Mouse (Mus musculus): ENCODE results near the gene Exoc8. TPM values are rescaled to one million over a fixed set of nuclear protein-coding genes. Genes with fewer than 3 reads are reported as not detected.

Exoc8 gene
- total RNA-seq, 2 experiments from 2014 or later, result 10.5 to 14.8 TPM

DNA sequence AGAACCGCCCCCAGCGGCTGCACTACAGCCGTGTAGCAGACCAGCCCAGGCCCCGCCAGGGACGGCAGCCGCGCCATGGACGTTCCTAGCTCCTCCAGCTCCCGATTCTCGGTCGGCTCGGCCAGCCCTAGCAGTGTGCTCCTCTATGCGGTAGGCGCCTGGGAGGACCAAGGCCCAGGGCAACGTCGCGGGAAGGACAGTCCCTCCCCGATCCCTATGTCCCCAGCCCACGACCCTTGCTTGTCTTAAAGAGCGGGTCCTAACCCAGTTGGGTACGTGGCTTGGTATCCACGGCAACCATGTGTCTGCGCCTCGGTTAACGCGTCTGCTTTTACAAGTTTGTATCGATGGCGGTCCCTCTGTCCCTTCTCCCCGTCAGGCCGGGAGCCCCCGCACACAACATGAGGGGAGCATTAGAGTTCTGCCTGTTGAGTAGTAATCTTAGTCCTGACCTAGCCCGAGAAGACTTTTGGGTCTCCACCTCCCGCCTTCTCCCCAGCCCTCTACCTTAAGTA lies 34.3 kb downstream of the Exoc8 start:
- peak; percentile 25; the same call in 1 of the 2 replicates for ATAC-seq (replicated peaks; ENCODE audit: low FRiP score, low TSS enrichment, poor library complexity, severe bottlenecking)

- peak; percentile 72 for ATAC-seq (replicated peaks; ENCODE audit: low FRiP score, low TSS enrichment, poor library complexity, severe bottlenecking)
Observed at GRCm38 (mm10) chr8:124862321-124863162, 35.0 kb downstream of the Exoc8 start, which contains the start of the genes Gnpat and 2810004N23Rik. TSS of gene Gnpat (plus strand) at chr8:124863033. TSS of gene 2810004N23Rik (minus strand) at chr8:124863120.

DNA sequence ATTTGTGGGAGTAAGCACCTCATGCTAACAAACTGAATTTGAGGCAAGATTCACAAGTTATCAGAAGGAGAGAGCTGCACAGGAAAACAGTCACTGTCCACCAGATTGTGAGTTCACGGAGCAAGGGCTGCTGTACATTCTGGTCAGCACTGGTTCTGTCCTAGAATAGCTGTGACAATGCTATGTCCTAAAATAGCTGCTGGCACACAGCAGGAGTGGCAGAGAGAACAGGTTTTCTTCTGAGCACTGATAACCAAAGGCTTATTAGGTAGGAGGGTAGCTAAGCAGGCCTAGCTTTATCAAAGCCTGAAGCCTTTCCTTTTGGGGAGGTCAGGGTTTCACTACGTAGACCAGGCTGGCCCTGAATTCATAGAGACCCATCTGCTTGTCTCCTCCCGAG lies 37.3 kb downstream of the Exoc8 start:
- no peak for ATAC-seq (replicated peaks; ENCODE audit: low FRiP score, low TSS enrichment, poor library complexity, severe bottlenecking)

DNA sequence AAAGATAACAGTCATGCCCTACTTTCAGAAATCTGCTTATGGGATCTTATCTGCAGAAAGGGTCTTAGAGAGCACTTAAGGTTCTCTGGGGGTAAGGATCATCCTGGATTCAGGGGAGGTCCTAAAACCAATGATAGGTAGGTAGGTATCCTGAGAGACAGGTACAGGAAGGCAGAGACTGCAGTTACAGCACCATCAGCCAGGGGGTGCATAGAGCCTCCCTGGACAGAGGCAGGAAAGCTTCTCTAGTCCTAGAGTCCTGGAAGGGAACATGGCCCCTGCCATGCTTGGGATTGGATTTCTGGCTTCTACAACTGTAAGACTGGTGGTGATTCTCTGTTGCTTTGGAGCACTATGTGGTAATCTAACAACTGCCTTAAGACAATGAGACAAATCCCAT lies 38.0 kb downstream of the Exoc8 start:
- 0 out of 2 replicates have a peak, but pooled peaks have one; percentile 44 for ATAC-seq (replicated peaks; ENCODE audit: low FRiP score, low TSS enrichment, poor library complexity, severe bottlenecking)

GRCm38 (mm10) chr8:124853511-124853910 lies 44.0 kb downstream of the Exoc8 start:
- ATAC-seq (replicated peaks; ENCODE audit: low FRiP score, low TSS enrichment, poor library complexity, severe bottlenecking), result no peak

- ATAC-seq (replicated peaks; ENCODE audit: low FRiP score, low TSS enrichment, poor library complexity, severe bottlenecking), result no peak
Observed at GRCm38 (mm10) chr8:124845573-124845972, 51.9 kb downstream of the Exoc8 start.

GRCm38 (mm10) chr8:124845131-124845530 lies 52.4 kb downstream of the Exoc8 start:
- ATAC-seq (replicated peaks; ENCODE audit: low FRiP score, low TSS enrichment, poor library complexity, severe bottlenecking), result no peak

Other genes starting within 250 kb of the Exoc8 start
- 33.5 and 34.7 TPM in 2 replicates for gene 2310022B05Rik, start 234.3 kb downstream of the Exoc8 start, total RNA-seq (2014; fragmentation: Nextera tagmentation)
- 3.7 and 4.4 TPM in 2 replicates for gene 2310022B05Rik, start 234.3 kb downstream of the Exoc8 start, total RNA-seq (2017)
- 64.6 and 73.5 TPM in 2 replicates for gene Ttc13, start 175.7 kb downstream of the Exoc8 start, total RNA-seq (2014; fragmentation: Nextera tagmentation)
- 41.7 and 50.7 TPM in 2 replicates for gene Ttc13, start 175.7 kb downstream of the Exoc8 start, total RNA-seq (2017)
- gene Arv1, start 175.6 kb downstream of the Exoc8 start, total RNA-seq (2014; fragmentation: Nextera tagmentation), result 20.9 and 32.3 TPM in 2 replicates
- gene Arv1, start 175.6 kb downstream of the Exoc8 start, total RNA-seq (2017), result 3.3 and 4.4 TPM in 2 replicates
- not detected in 2 replicates for gene Fam89a, start 145.9 kb downstream of the Exoc8 start, total RNA-seq (2014; fragmentation: Nextera tagmentation)
- gene Fam89a, start 145.9 kb downstream of the Exoc8 start, total RNA-seq (2017), result not detected in 2 replicates
- gene Trim67, start 104.6 kb downstream of the Exoc8 start, total RNA-seq (2014; fragmentation: Nextera tagmentation), result not detected in 2 replicates
- gene Trim67, start 104.6 kb downstream of the Exoc8 start, total RNA-seq (2017), result not detected in 2 replicates
- 96.0 and 98.2 TPM in 2 replicates for gene Gnpat, start 34.7 kb downstream of the Exoc8 start, total RNA-seq (2014; fragmentation: Nextera tagmentation)
- gene Gnpat, start 34.7 kb downstream of the Exoc8 start, total RNA-seq (2017), result 51.5 and 55.6 TPM in 2 replicates
- gene 2810004N23Rik, start 34.6 kb downstream of the Exoc8 start, total RNA-seq (2014; fragmentation: Nextera tagmentation), result 55.2 and 62.5 TPM in 2 replicates
- 88.0 and 94.9 TPM in 2 replicates for gene 2810004N23Rik, start 34.6 kb downstream of the Exoc8 start, total RNA-seq (2017)
- 21.6 and 29.3 TPM in 2 replicates for gene Sprtn, start 181 bp upstream of the Exoc8 start, total RNA-seq (2014; fragmentation: Nextera tagmentation)
- 21.5 and 21.7 TPM in 2 replicates for gene Sprtn, start 181 bp upstream of the Exoc8 start, total RNA-seq (2017)
- gene Egln1, start 51.6 kb upstream of the Exoc8 start, total RNA-seq (2014; fragmentation: Nextera tagmentation), result 12.8 and 16.6 TPM in 2 replicates
- gene Egln1, start 51.6 kb upstream of the Exoc8 start, total RNA-seq (2017), result 11.7 and 13.6 TPM in 2 replicates
- gene Tsnax, start 115.3 kb upstream of the Exoc8 start, total RNA-seq (2014; fragmentation: Nextera tagmentation), result 57.8 and 63.6 TPM in 2 replicates
- gene Tsnax, start 115.3 kb upstream of the Exoc8 start, total RNA-seq (2017), result 73.7 and 83.3 TPM in 2 replicates
- not detected in 2 replicates for gene Disc1, start 156.5 kb upstream of the Exoc8 start, total RNA-seq (2014; fragmentation: Nextera tagmentation)
- gene Disc1, start 156.5 kb upstream of the Exoc8 start, total RNA-seq (2017), result 0.69 TPM in 1 of 2 replicates, not detected in the other

Measured in megakaryocyte-erythroid progenitor cell, adult 5-6 weeks (primary cell).